Mouse (Mus musculus): Measurements from ENCODE around the gene Sar1b. TPM values are rescaled to one million over a fixed set of nuclear protein-coding genes. Genes with fewer than 3 reads are reported as not detected.
"Not testable (repeated sequence)": the region's sequence is repeated elsewhere in the genome, so short reads cannot be mapped to it uniquely, and the experiment has no call there.

The Sar1b gene
- polyA plus RNA-seq, 1 experiment = 61.7 TPM

DNA sequence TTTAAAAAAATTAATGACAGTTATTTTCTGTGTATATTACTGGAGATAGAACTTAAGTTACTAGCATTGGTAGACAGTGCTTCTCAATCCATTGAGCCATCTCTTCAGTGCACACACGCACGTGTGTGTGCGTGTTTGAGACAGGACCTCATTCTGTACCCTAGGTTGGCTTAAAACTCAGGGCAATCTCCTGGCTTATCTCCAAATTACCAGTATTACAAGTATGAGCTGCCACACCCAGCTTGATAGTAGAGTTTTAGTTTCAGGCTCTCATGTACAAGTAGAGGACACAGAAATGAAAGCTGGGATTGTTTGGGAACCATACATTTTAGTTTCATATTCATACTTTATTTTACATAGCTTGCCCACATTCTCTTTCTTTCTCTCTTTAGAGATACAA lies 22.8 kb upstream of the Sar1b start:
- Histone ChIP-seq H3K36me3 (ENCODE audit: control insufficient read depth, insufficient read depth) (peaks cover 26% of the 10 kb centered on the region), H3ac (ENCODE audit: control insufficient read depth, insufficient read length) (no peak overlapping the region), H3K4me2 (ENCODE audit: low read depth) (no peak overlapping the region), H3K79me2 (ENCODE audit: control insufficient read depth, insufficient read depth) (peaks cover 22% of the 10 kb centered on the region), H3K4me3 (no peak overlapping the region), H3K27me3 (ENCODE audit: control insufficient read depth, insufficient read depth, insufficient read length) (no peaks in the 10 kb centered on the region)
- TF ChIP-seq TCF3 (IDR thresholded peaks at IDR 0.05; ENCODE audit: insufficient read length, low read depth) = no peak
- TF ChIP-seq E2F4 (IDR thresholded peaks at IDR 0.05; ENCODE audit: insufficient read depth) = no peak
- no peak for TF ChIP-seq SRF (IDR thresholded peaks at IDR 0.05; ENCODE audit: control insufficient read depth, insufficient read length, low read depth)
- TF ChIP-seq MYOG (IDR thresholded peaks at IDR 0.05; ENCODE audit: control insufficient read depth in 1 of 3, insufficient read depth in 1 of 3, insufficient read length in 2 of 3, low read depth in 2 of 3) = no peak
- TF ChIP-seq TCF12 (IDR thresholded peaks at IDR 0.05; ENCODE audit: insufficient read depth, poor library complexity, severe bottlenecking) = no peak
- no peak for TF ChIP-seq REST (IDR thresholded peaks at IDR 0.05; ENCODE audit: insufficient read depth, insufficient read length)
- no peak for TF ChIP-seq CEBPB (IDR thresholded peaks at IDR 0.05; ENCODE audit: insufficient read depth, poor library complexity, severe bottlenecking)
- no peak for TF ChIP-seq POLR2AphosphoS2 (IDR thresholded peaks at IDR 0.05; ENCODE audit: insufficient read length, low read depth)
- no peak for TF ChIP-seq MYOD1 (IDR thresholded peaks at IDR 0.05; ENCODE audit: control insufficient read depth in 1 of 3, insufficient read length in 2 of 3, low read depth in 2 of 3)

DNA sequence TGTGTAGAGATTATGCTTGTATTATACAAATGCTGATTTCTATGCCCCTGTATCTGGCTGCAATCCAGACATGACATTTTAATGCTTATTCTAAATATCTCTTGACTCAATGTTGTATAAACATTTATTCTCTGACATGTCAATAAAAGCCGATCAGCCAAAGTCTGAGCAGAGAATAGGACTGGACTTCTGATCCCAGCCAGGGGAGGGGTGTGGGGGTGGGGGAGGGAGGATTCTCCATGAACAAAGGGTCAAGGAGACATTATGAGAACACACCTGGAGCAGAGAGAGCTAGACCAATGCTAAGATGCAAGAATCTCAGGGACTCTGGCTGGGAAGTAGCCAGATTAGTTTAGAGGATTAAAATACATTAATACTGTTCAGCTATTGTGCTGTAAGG lies 17.4 kb upstream of the Sar1b start:
- H3K4me2 ChIP-seq (ENCODE audit: low read depth) = no peak overlapping the region
- no peak overlapping the region for H3ac ChIP-seq (ENCODE audit: control insufficient read depth, insufficient read length)
- TF ChIP-seq CEBPB (IDR thresholded peaks at IDR 0.05; ENCODE audit: insufficient read depth, poor library complexity, severe bottlenecking) = no peak
- TF ChIP-seq MYOD1 (IDR thresholded peaks at IDR 0.05; ENCODE audit: control insufficient read depth in 1 of 3, insufficient read length in 2 of 3, low read depth in 2 of 3) = no peak
- TF ChIP-seq TCF12 (IDR thresholded peaks at IDR 0.05; ENCODE audit: insufficient read depth, poor library complexity, severe bottlenecking) = no peak
- TF ChIP-seq MYOG (IDR thresholded peaks at IDR 0.05; ENCODE audit: control insufficient read depth in 1 of 3, insufficient read depth in 1 of 3, insufficient read length in 2 of 3, low read depth in 2 of 3) = no peak
- no peak for TF ChIP-seq POLR2AphosphoS2 (IDR thresholded peaks at IDR 0.05; ENCODE audit: insufficient read length, low read depth)
- no peak for TF ChIP-seq USF1 (IDR thresholded peaks at IDR 0.05; ENCODE audit: low read depth)
- no peak for TF ChIP-seq REST (IDR thresholded peaks at IDR 0.05; ENCODE audit: insufficient read depth, insufficient read length)
- no peak for TF ChIP-seq POLR2A (IDR thresholded peaks at IDR 0.05; ENCODE audit: insufficient read length, low read depth)
- no peak for TF ChIP-seq TCF3 (IDR thresholded peaks at IDR 0.05; ENCODE audit: insufficient read length, low read depth)
- TF ChIP-seq E2F4 (IDR thresholded peaks at IDR 0.05; ENCODE audit: insufficient read depth) = no peak
- TF ChIP-seq SRF (IDR thresholded peaks at IDR 0.05; ENCODE audit: control insufficient read depth, insufficient read length, low read depth) = no peak
- peaks cover 55% of the 10 kb centered on the region for H3K79me2 ChIP-seq (ENCODE audit: control insufficient read depth, insufficient read depth)
- no peak overlapping the region for H3K4me3 ChIP-seq
- H3K36me3 ChIP-seq (ENCODE audit: control insufficient read depth, insufficient read depth) = peaks cover 32% of the 10 kb centered on the region
- H3K27me3 ChIP-seq (ENCODE audit: control insufficient read depth, insufficient read depth, insufficient read length) = no peaks in the 10 kb centered on the region

DNA sequence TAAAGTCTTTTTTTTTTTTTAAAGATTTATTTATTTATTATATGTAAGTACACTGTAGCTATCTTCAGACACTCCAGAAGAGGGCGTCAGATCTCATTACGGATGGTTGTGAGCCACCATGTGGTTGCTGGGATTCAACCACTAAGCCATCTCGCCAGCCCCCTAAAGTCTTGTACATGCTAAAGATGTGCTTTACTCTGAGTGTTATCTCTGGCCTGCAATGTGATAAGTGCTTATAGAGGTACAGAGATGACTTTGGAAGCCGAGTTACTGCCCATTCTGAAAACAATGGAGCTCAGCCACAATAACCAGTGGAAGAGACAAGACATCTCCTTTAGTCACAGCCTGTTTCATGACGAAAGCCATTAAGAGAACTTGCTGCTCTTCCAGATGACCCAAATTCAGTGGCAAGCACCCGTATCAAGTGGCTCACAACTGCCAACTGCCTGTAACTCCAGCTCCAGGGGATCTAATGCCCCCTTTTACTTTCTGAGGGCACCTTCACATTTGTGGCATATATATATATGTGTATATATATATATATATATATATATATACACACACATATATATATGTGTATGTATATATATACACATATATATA lies 11.8 kb upstream of the Sar1b start:
- peaks cover 84% of the 10 kb centered on the region for H3K79me2 ChIP-seq (ENCODE audit: control insufficient read depth, insufficient read depth)
- H3ac ChIP-seq (ENCODE audit: control insufficient read depth, insufficient read length); H3K4me2 ChIP-seq (ENCODE audit: low read depth); H3K27me3 ChIP-seq (ENCODE audit: control insufficient read depth, insufficient read depth, insufficient read length); H3K4me3 ChIP-seq; H3K36me3 ChIP-seq (ENCODE audit: control insufficient read depth, insufficient read depth): not testable (repeated sequence)

DNA sequence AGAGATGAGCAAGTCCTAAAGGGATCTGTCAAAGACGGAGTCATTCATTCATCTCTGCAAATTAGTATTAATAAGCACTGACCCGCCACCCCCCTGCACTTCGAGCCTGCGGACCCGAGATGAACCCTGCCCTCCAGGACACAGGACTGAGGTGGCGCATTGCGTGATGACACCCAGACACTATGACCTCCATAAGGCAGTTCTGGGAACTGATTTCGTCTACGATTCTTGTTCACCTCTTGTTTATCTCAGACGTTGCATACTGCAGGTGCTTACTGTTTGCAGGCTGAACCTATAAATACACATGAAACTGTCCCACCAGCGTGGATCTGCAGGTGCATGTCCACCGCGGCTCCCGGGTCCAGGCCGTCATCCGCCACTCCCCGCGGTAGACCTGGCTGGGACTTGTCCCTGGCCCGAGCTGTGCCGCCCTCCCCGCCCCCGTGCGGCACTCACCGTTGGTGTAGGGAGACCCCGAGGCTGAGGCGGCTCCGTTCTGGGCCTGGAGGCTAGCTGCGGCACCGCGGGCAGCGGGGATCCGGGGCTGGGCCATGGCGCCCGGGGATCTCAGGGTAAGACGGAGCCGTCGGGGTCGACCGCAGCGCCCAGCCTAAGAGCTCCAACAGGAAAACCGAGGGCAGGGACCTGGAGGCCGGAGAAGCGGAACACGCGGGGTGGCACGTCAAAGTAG lies 7.7 kb upstream of the Sar1b start:
- H3ac ChIP-seq (ENCODE audit: control insufficient read depth, insufficient read length) = peak overlapping the region; percentile 76
- no peaks in the 10 kb centered on the region for H3K27me3 ChIP-seq (ENCODE audit: control insufficient read depth, insufficient read depth, insufficient read length)
- peak overlapping the region; percentile 78 for H3K4me3 ChIP-seq
- H3K4me2 ChIP-seq (ENCODE audit: low read depth) = peak overlapping the region; percentile 85
- peaks cover 47% of the 10 kb centered on the region for H3K79me2 ChIP-seq (ENCODE audit: control insufficient read depth, insufficient read depth)
- TF ChIP-seq MYOD1 (IDR thresholded peaks at IDR 0.05; ENCODE audit: control insufficient read depth in 1 of 3, insufficient read length in 2 of 3, low read depth in 2 of 3) (no peak), POLR2AphosphoS2 (IDR thresholded peaks at IDR 0.05; ENCODE audit: insufficient read length, low read depth) (no peak), MYOG (IDR thresholded peaks at IDR 0.05; ENCODE audit: control insufficient read depth in 1 of 3, insufficient read depth in 1 of 3, insufficient read length in 2 of 3, low read depth in 2 of 3) (peak in 2 of 3 experiments; percentile 1 to 9)
- no peaks in the 10 kb centered on the region for H3K36me3 ChIP-seq (ENCODE audit: control insufficient read depth, insufficient read depth)

DNA sequence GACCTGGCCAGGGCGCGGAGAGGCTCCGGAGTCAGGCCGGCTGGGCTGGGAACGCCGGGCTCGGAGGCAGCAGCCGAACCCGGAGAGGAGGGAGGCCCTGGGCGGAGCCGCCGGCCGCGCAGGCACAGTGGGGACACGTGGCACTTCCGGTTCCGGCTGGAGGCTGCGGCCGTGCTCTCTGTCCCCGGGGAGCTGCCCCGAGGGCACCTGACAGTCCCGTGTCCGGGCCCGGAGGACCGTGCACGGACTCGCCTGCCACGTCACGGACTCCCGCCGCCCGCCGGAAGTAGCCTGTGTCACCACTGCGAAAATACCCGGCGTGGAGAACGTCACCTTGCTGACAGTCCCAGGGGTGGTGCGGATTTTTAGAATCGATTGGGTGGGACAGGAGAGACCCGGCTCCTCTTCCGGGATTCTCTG lies 7.1 kb upstream of the Sar1b start:
- Histone ChIP-seq H3K4me2 (ENCODE audit: low read depth) (peak overlapping the region; percentile 77), H3K79me2 (ENCODE audit: control insufficient read depth, insufficient read depth) (peaks cover 41% of the 10 kb centered on the region), H3K27me3 (ENCODE audit: control insufficient read depth, insufficient read depth, insufficient read length) (no peaks in the 10 kb centered on the region), H3K36me3 (ENCODE audit: control insufficient read depth, insufficient read depth) (no peaks in the 10 kb centered on the region), H3ac (ENCODE audit: control insufficient read depth, insufficient read length) (peak overlapping the region; percentile 76), H3K4me3 (peak overlapping the region; percentile 78)
- no peak for TF ChIP-seq TCF3 (IDR thresholded peaks at IDR 0.05; ENCODE audit: insufficient read length, low read depth)
- no peak for TF ChIP-seq CEBPB (IDR thresholded peaks at IDR 0.05; ENCODE audit: insufficient read depth, poor library complexity, severe bottlenecking)
- TF ChIP-seq REST (IDR thresholded peaks at IDR 0.05; ENCODE audit: insufficient read depth, insufficient read length) = no peak
- no peak for TF ChIP-seq E2F4 (IDR thresholded peaks at IDR 0.05; ENCODE audit: insufficient read depth)
- no peak for TF ChIP-seq TCF12 (IDR thresholded peaks at IDR 0.05; ENCODE audit: insufficient read depth, poor library complexity, severe bottlenecking)
- TF ChIP-seq MAX (IDR thresholded peaks at IDR 0.05; ENCODE audit: low read depth) = no peak
- peak in 1 of 3 experiments; percentile 65 for TF ChIP-seq MYOD1 (IDR thresholded peaks at IDR 0.05; ENCODE audit: control insufficient read depth in 1 of 3, insufficient read length in 2 of 3, low read depth in 2 of 3)
- TF ChIP-seq POLR2A (IDR thresholded peaks at IDR 0.05; ENCODE audit: insufficient read length, low read depth) = peak; percentile 94
- peak in 1 of 3 experiments; percentile 65 for TF ChIP-seq MYOG (IDR thresholded peaks at IDR 0.05; ENCODE audit: control insufficient read depth in 1 of 3, insufficient read depth in 1 of 3, insufficient read length in 2 of 3, low read depth in 2 of 3)
- TF ChIP-seq POLR2AphosphoS2 (IDR thresholded peaks at IDR 0.05; ENCODE audit: insufficient read length, low read depth) = peak; percentile 96
- TF ChIP-seq USF1 (IDR thresholded peaks at IDR 0.05; ENCODE audit: low read depth) = peak; percentile 58
- TF ChIP-seq SRF (IDR thresholded peaks at IDR 0.05; ENCODE audit: control insufficient read depth, insufficient read length, low read depth) = peak; percentile 9
